ENCODE assay signal across 11 mouse cellular contexts in the genomic region with DNA sequence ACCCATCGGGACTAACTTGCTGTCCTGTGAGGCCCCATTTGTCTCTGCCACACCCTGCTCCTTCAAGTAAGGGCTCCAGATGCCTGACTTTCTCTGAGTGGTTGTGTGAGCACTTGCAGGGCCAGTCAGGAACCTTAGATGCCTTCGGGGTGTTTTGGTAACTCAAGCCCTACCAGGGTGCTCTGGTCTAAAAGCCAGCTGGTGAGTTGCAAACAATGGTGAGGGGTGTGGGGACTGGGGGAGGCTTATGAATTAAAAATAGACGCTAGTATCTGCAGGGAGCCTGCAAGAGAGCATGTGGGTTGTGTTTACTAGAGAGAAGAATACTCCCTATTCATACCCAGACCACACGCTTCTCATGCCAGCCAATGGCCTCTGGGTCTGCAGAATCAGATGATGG. TPM values are rescaled to one million over a fixed set of nuclear protein-coding genes. Genes with fewer than 3 reads are reported as not detected.
DNase-seq lines count a peak whose midpoint lies in the region; ATAC-seq and TF ChIP-seq lines count a peak whose summit lies in the region.
"Had no signal": no experiment of that assay in that cellular context is flagged by ENCODE, and none has a peak within 500 bp of the region (broad histone marks: within the 10 kb centered on the region; RNA-seq: fewer than 3 reads in every experiment).

No protein-coding gene starts in this region.

- DNase-seq in frontal cortex, postnatal 14 days (ENCODE audit: low spot score in 2 of 2) = no peak
- DNase-seq in midbrain, embryonic 10.5 days (ENCODE audit: low spot score) = no peak
- no peak for DNase-seq in midbrain, postnatal 0 days (ENCODE audit: low spot score)
- no peak for DNase-seq in cerebellum, adult 8-10 months
- no peak for DNase-seq in cerebellum, postnatal 10 days
- DNase-seq: right cerebral cortex, postnatal 14 days had no signal

- no peaks in the 10 kb centered on the region for H3K27me3 ChIP-seq in midbrain, embryonic 10.5 days (ENCODE audit: low read depth, poor library complexity, severe bottlenecking)
- no peaks in the 10 kb centered on the region for H3K27me3 ChIP-seq in midbrain, postnatal 0 days (ENCODE audit: insufficient read depth, low read length)
- no peaks in the 10 kb centered on the region for H3K27me3 ChIP-seq in hindbrain, embryonic 13.5 days
- no peaks in the 10 kb centered on the region for H3K27me3 ChIP-seq in midbrain, embryonic 15.5 days (replicated peaks)

- TF ChIP-seq CTCF in midbrain, postnatal 0 days (IDR thresholded peaks at IDR 0.05) = no peak

- peaks cover 69% of the 10 kb centered on the region for H3K4me1 ChIP-seq in midbrain, embryonic 10.5 days
- H3K4me1 ChIP-seq in midbrain, postnatal 0 days (ENCODE audit: insufficient read depth, low read length) = 0 out of 2 replicates have a peak, but pooled peaks cover 16% of the 10 kb centered on the region
- peaks cover 73% of the 10 kb centered on the region for H3K4me1 ChIP-seq in hindbrain, embryonic 13.5 days (replicated peaks)
- H3K4me1 ChIP-seq in midbrain, embryonic 15.5 days = peaks cover 68% of the 10 kb centered on the region

- no peak overlapping the region for H3K9ac ChIP-seq in midbrain, postnatal 0 days (replicated peaks; ENCODE audit: low read length, poor library complexity, severe bottlenecking)
- peak overlapping the region; percentile 14; the same call in 1 of the 2 replicates for H3K9ac ChIP-seq in hindbrain, embryonic 13.5 days
- H3K9ac ChIP-seq in midbrain, embryonic 15.5 days = no peak overlapping the region

- peaks cover 96% of the 10 kb centered on the region for H3K36me3 ChIP-seq in midbrain, embryonic 10.5 days
- H3K36me3 ChIP-seq in midbrain, postnatal 0 days (ENCODE audit: insufficient read depth, low read length) = peaks cover 30% of the 10 kb centered on the region
- peaks cover 26% of the 10 kb centered on the region for H3K36me3 ChIP-seq in hindbrain, embryonic 13.5 days
- peaks cover 13% of the 10 kb centered on the region; the same call in 1 of the 2 replicates for H3K36me3 ChIP-seq in midbrain, embryonic 15.5 days (replicated peaks)

- H3K4me2 ChIP-seq in midbrain, postnatal 0 days (ENCODE audit: low read depth, low read length, poor library complexity, severe bottlenecking) = no peak overlapping the region
- no peak overlapping the region for H3K4me2 ChIP-seq in hindbrain, embryonic 13.5 days
- no peak overlapping the region for H3K4me2 ChIP-seq in midbrain, embryonic 15.5 days

- H3K9me3 ChIP-seq in midbrain, embryonic 10.5 days (replicated peaks) = no peaks in the 10 kb centered on the region
- H3K9me3 ChIP-seq in midbrain, postnatal 0 days (ENCODE audit: low read length) = no peaks in the 10 kb centered on the region
- H3K9me3 ChIP-seq in hindbrain, embryonic 13.5 days = no peaks in the 10 kb centered on the region
- no peaks in the 10 kb centered on the region for H3K9me3 ChIP-seq in midbrain, embryonic 15.5 days

- no peak overlapping the region for H3K4me3 ChIP-seq in midbrain, embryonic 10.5 days
- H3K4me3 ChIP-seq in midbrain, postnatal 0 days (ENCODE audit: low read depth, low read length) = no peak overlapping the region
- H3K4me3 ChIP-seq in hindbrain, embryonic 13.5 days = no peak overlapping the region
- no peak overlapping the region for H3K4me3 ChIP-seq in midbrain, embryonic 15.5 days

- H3K27ac ChIP-seq in midbrain, embryonic 10.5 days (replicated peaks) = peak overlapping the region; percentile 69
- no peak overlapping the region for H3K27ac ChIP-seq in midbrain, postnatal 0 days (ENCODE audit: low read depth, low read length)
- peak overlapping the region; percentile 71 for H3K27ac ChIP-seq in hindbrain, embryonic 13.5 days
- H3K27ac ChIP-seq in midbrain, embryonic 15.5 days = 0 out of 2 replicates have a peak overlapping the region, but pooled peaks have one; percentile 38
- H3K27ac ChIP-seq: kidney, postnatal 0 days had no signal

- 72% methylated on average over 4 of the region's 4 CpGs for WGBS in midbrain, embryonic 10.5 days
- WGBS in midbrain, postnatal 0 days = 39% methylated on average over 4 of the region's 4 CpGs
- WGBS in hindbrain, embryonic 13.5 days = 27% methylated on average over 4 of the region's 4 CpGs
- WGBS in midbrain, embryonic 15.5 days = 33% methylated on average over 4 of the region's 4 CpGs

- peak; percentile 29; the same call in 1 of the 2 replicates for ATAC-seq in frontal cortex, adult (ENCODE audit: low TSS enrichment)
- no peak for ATAC-seq in midbrain, postnatal 0 days (ENCODE audit: low FRiP score)
- ATAC-seq in hindbrain, embryonic 13.5 days (ENCODE audit: low FRiP score) = no peak
- no peak for ATAC-seq in midbrain, embryonic 15.5 days (replicated peaks)
- ATAC-seq: CD4-positive, CD25-positive, alpha-beta regulatory T cell, adult 4 months had no signal

RNA-seq across cellular contexts. Expression of a gene that starts 15.8 kb away (rescaled TPM):
- 9.6 and 13.3 TPM in 2 replicates for polyA plus RNA-seq in midbrain, embryonic 10.5 days (2016; fragmentation: Nextera tagmentation; extraction: Ambion mirVana)
- total RNA-seq in midbrain, postnatal 0 days (2014; rRNA removed) = 115 and 152 TPM in 2 replicates
- 35.4 and 36.3 TPM in 2 replicates for polyA plus RNA-seq in midbrain, postnatal 0 days (2015; fragmentation: Nextera tagmentation; extraction: Ambion mirVana)
- 24.6 and 25.7 TPM in 2 replicates for polyA plus RNA-seq in hindbrain, embryonic 13.5 days (2015; fragmentation: Nextera tagmentation; extraction: Ambion mirVana)
- polyA plus RNA-seq in midbrain, embryonic 15.5 days (2015; fragmentation: Nextera tagmentation; extraction: Ambion mirVana) = 38.4 and 39.4 TPM in 2 replicates

RNA-seq across cellular contexts. Expression of a gene that starts 42.1 kb away (rescaled TPM):
- polyA plus RNA-seq in midbrain, embryonic 10.5 days (2016; fragmentation: Nextera tagmentation; extraction: Ambion mirVana) = 11.8 and 13.9 TPM in 2 replicates
- total RNA-seq in midbrain, postnatal 0 days (2014; rRNA removed) = 14.6 and 21.2 TPM in 2 replicates
- 5.4 and 5.6 TPM in 2 replicates for polyA plus RNA-seq in midbrain, postnatal 0 days (2015; fragmentation: Nextera tagmentation; extraction: Ambion mirVana)
- 10.0 and 10.3 TPM in 2 replicates for polyA plus RNA-seq in hindbrain, embryonic 13.5 days (2015; fragmentation: Nextera tagmentation; extraction: Ambion mirVana)
- 12.1 and 12.4 TPM in 2 replicates for polyA plus RNA-seq in midbrain, embryonic 15.5 days (2015; fragmentation: Nextera tagmentation; extraction: Ambion mirVana)

RNA-seq across cellular contexts. Expression of a gene that starts 59.3 kb away (rescaled TPM):
- 87.1 and 101 TPM in 2 replicates for polyA plus RNA-seq in midbrain, embryonic 10.5 days (2016; fragmentation: Nextera tagmentation; extraction: Ambion mirVana)
- total RNA-seq in midbrain, postnatal 0 days (2014; rRNA removed) = 7.0 and 7.1 TPM in 2 replicates
- 9.9 TPM in 2 replicates for polyA plus RNA-seq in midbrain, postnatal 0 days (2015; fragmentation: Nextera tagmentation; extraction: Ambion mirVana)
- polyA plus RNA-seq in hindbrain, embryonic 13.5 days (2015; fragmentation: Nextera tagmentation; extraction: Ambion mirVana) = 17.6 and 22.5 TPM in 2 replicates
- polyA plus RNA-seq in midbrain, embryonic 15.5 days (2015; fragmentation: Nextera tagmentation; extraction: Ambion mirVana) = 26.1 and 27.9 TPM in 2 replicates
